Mouse (Mus musculus) brain, embryonic 14.5 days (tissue): ENCODE results near the gene Mettl2.

ENCODE experiments used
- CTCF ChIP-seq: fragments of 200-500 bp; IDR thresholded peaks from 2 replicates; pipeline ENCODE4 v1.5.1; 2012; ENCODE audit warnings: inconsistent platforms, mild to moderate bottlenecking, moderate library complexity, borderline replicate concordance; ENCODE audit not compliant: insufficient read depth, insufficient read length; ENCODE audit errors: extremely low read depth
- POLR2A ChIP-seq: fragments of 200-500 bp; IDR thresholded peaks from 2 replicates; pipeline ENCODE4 v1.6.1; 2012; ENCODE audit warnings: mild to moderate bottlenecking, inconsistent platforms, borderline replicate concordance; ENCODE audit not compliant: poor library complexity, insufficient read depth, insufficient read length, severe bottlenecking; ENCODE audit errors: extremely low read depth

GRCm38 (mm10) chr11:105126520-105127029 is 350 bp downstream of the Mettl2 start:
- TF ChIP-seq POLR2A = no peak
- TF ChIP-seq CTCF = no peak
